In genomic region chr17:22745736-22746135, GRCm38 (mm10) we compare ENCODE assay signal across 23 mouse cellular contexts.
"Had no signal": no experiment of that assay in that cellular context is flagged by ENCODE, and none has a peak within 500 bp of the region (broad histone marks: within the 10 kb centered on the region; RNA-seq: fewer than 3 reads in every experiment).

No protein-coding gene starts in this region.

- H3K4me1 ChIP-seq: heart, embryonic 13.5 days; heart, embryonic 15.5 days; hindbrain, embryonic 13.5 days; hindbrain, embryonic 15.5 days; limb, embryonic 10.5 days; limb, embryonic 12.5 days; liver, embryonic 13.5 days; liver, embryonic 15.5 days had no signal

- DNase-seq: gastrocnemius, postnatal 14 days; gastrocnemius, postnatal 36 days; heart, adult 11 months; heart, adult 2 months; heart, postnatal 14 days; heart, postnatal 36 days; kidney, adult 18-20 months; kidney, adult 8-10 months; kidney, postnatal 10 days; kidney, postnatal 25 days; kidney, postnatal 4 days; liver; liver, embryonic 13.5 days had no signal

- H3K36me3 ChIP-seq: heart, embryonic 13.5 days; heart, embryonic 15.5 days; hindbrain, embryonic 13.5 days; hindbrain, embryonic 15.5 days; limb, embryonic 10.5 days; limb, embryonic 12.5 days; liver, embryonic 13.5 days; liver, embryonic 15.5 days had no signal

- H3K9me3 ChIP-seq: heart, embryonic 13.5 days; heart, embryonic 15.5 days; hindbrain, embryonic 13.5 days; hindbrain, embryonic 15.5 days; limb, embryonic 10.5 days; limb, embryonic 12.5 days; liver, embryonic 13.5 days; liver, embryonic 15.5 days had no signal

- H3K9ac ChIP-seq: heart, embryonic 13.5 days; heart, embryonic 15.5 days; hindbrain, embryonic 13.5 days; hindbrain, embryonic 15.5 days; limb, embryonic 12.5 days; liver, embryonic 13.5 days; liver, embryonic 15.5 days had no signal

- H3K4me3 ChIP-seq: heart, adult 2 months; heart, embryonic 13.5 days; heart, embryonic 15.5 days; hindbrain, embryonic 13.5 days; hindbrain, embryonic 15.5 days; layer of hippocampus, adult 2 months; left cerebral cortex, adult 2 months; limb, embryonic 10.5 days; limb, embryonic 12.5 days; liver, embryonic 13.5 days; liver, embryonic 15.5 days had no signal

- H3K27ac ChIP-seq: heart, adult 2 months; heart, embryonic 13.5 days; heart, embryonic 15.5 days; hindbrain, embryonic 13.5 days; hindbrain, embryonic 15.5 days; hindbrain, postnatal 0 days; layer of hippocampus, adult 2 months; left cerebral cortex, adult 2 months; limb, embryonic 10.5 days; limb, embryonic 12.5 days; liver, embryonic 13.5 days; liver, embryonic 15.5 days had no signal
